Mouse (Mus musculus) CH12F3 (cell line): ENCODE measurements around the gene Il3ra.

Source experiments
- in situ Hi-C: fragments of 300-500 bp; cut with MboI; formaldehyde crosslinking; loops from 2 replicates; pipeline ENCODE4 v1.14.3; 2020; ENCODE audit warnings: low sequenced_read_pairs

The Il3ra gene

GRCm38 (mm10) chr14:14354511-14355359 lies 8.7 kb downstream of the Il3ra start:
- in situ Hi-C loops = no loop called here

GRCm38 (mm10) chr14:14355360-14355646 lies 9.2 kb downstream of the Il3ra start:
- in situ Hi-C loops = no loop called here

DNA sequence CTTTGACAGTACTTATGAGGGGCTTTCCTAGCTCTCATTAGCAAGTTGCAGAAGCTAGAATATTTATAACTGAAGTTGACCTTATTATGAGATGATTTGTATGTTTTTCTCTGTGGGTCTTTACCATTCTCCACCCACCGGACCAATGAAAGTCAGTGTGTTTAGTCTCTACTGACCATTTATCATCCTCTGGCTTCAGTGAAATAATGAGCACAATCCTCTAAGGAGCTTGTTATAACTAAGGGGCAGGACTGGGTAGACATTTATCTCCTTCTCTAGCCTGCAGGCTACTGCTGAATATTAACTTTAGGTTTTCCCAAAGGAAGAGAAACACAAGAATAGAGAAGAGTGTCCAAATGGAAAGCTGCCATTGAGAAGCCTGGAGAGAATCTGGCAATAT lies 49.5 kb downstream of the Il3ra start:
- in situ Hi-C loops = no loop called here

DNA sequence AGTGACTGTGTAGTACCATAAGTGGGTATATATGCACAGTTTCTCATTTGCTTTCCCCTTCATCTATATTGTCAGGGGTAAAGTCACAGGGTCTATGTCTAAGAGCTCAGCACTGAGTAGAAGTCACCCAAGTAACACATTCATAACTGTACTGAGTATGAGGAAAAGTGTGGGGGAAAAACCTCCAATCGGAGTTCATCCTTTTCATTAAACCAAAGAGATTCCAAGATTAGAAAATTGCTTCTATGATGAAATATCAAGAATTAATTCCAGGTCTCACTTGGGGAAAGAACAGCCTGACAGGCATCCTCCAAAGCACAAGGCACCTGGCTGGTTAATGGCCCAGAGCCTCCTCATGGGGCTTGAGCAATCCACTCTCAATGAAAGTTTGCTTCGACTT lies 54.9 kb downstream of the Il3ra start, which contains the start of gene Olfr721-ps1:
TSS of gene Olfr721-ps1 (plus strand) at position 301 of the 400 bp plus-strand sequence.
- in situ Hi-C loops = no loop called here
